Mouse (Mus musculus) midbrain, embryonic 12.5 days (tissue): Measurements from ENCODE around the gene Nfkbil1. TPM values are rescaled to one million over a fixed set of nuclear protein-coding genes. Genes with fewer than 3 reads are reported as not detected.

Experiments
- ATAC-seq: fragments of 200-750 bp; cut with Nextera tagmentation; 2 replicates; pipeline ENCODE4 v1.8.0; 2017; ENCODE audit warnings: low read depth, moderate TSS enrichment, moderate library complexity; ENCODE audit not compliant: low FRiP score
- H3K27ac ChIP-seq: fragments of 300-500 bp; sonication (generic); replicated peaks from 2 replicates; pipeline ENCODE4 v1.5.1; 2016; ENCODE audit warnings: mild to moderate bottlenecking
- H3K27me3 ChIP-seq: fragments of 300-500 bp; sonication (generic); 2 replicates; pipeline ENCODE4 v1.6.1; 2016; ENCODE audit warnings: mild to moderate bottlenecking
- H3K36me3 ChIP-seq: fragments of 300-500 bp; sonication (generic); 2 replicates; pipeline ENCODE4 v1.6.1; 2016
- H3K4me1 ChIP-seq: fragments of 300-500 bp; sonication (generic); 2 replicates; pipeline ENCODE4 v1.6.1; 2016
- H3K4me2 ChIP-seq: fragments of 300-500 bp; sonication (generic); replicated peaks from 2 replicates; pipeline ENCODE4 v1.6.1; 2016; ENCODE audit warnings: mild to moderate bottlenecking, moderate library complexity
- H3K4me3 ChIP-seq: fragments of 300-500 bp; sonication (generic); 2 replicates; pipeline ENCODE4 v1.5.1; 2016; ENCODE audit warnings: mild to moderate bottlenecking
- H3K9ac ChIP-seq: fragments of 300-500 bp; sonication (generic); replicated peaks from 2 replicates; pipeline ENCODE4 v1.6.1; 2016; ENCODE audit warnings: mild to moderate bottlenecking, moderate library complexity
- H3K9me3 ChIP-seq: fragments of 300-500 bp; sonication (generic); 2 replicates; pipeline ENCODE4 v1.6.1; 2016; ENCODE audit warnings: mild to moderate bottlenecking
- WGBS: fragments of 180-500 bp; shearing (Covaris S2); methylation state at CpG from one replicate; pipeline ENCODE4 v1.1.7; 2016; 5-methylcytosine and 5-hydroxymethylcytosine counted together
- polyA plus RNA-seq: library from polyadenylated mRNA; unstranded; fragments of >200 nt; fragmentation: Nextera tagmentation; extraction: Ambion mirVana; gene quantifications from 2 replicates; pipeline ENCODE4 v1.2.1, GENCODE M21; 2016

Gene Nfkbil1
- polyA plus RNA-seq, 1 experiment from 2014 or later, result 10.9 TPM

DNA sequence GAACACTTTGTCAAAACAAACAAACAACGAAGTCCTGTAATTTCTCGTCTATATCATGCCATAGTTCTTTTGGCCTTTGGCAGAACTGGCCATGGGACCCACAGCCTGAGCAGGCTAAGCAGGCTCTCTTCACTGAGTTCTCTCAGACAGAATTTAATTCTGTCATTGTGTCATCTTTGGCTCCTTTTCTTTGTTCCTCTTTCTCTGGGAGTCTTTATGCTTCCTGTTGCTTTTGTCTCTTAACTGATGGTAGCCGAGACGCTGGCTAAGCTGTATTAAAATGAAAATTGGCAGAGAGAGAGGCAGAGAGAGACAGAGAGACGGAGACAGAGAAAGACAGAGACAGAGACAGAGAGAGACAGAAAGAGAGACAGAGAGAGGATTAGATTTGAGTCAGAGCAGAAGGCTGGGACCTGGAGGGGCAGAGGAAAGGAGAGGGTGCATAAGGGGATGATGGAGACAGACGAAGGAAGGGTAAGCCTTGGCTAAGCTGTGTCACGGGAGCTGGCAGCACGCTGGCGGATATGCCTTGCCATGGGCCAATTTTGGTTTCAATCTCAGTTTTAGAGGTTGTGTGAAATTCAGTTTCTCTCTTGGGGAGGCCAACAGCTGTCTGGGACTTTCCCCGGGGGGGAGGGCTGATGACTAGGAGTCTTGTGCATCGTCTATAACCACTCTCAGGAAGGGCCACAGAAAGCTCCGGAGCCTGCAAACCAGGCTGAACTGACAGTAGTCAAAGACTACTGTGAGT is 25.6 kb downstream of the Nfkbil1 start:
- H3K4me3 ChIP-seq, result no peak overlapping the region
- H3K36me3 ChIP-seq, result no peaks in the 10 kb centered on the region
- no peak overlapping the region for H3K27ac ChIP-seq
- no peak overlapping the region for H3K4me2 ChIP-seq
- 0 out of 2 replicates have a peak, but pooled peaks cover 2% of the 10 kb centered on the region for H3K4me1 ChIP-seq
- ATAC-seq, result no peak
- peaks cover 5% of the 10 kb centered on the region; the same call in 1 of the 2 replicates for H3K27me3 ChIP-seq
- no peak overlapping the region for H3K9ac ChIP-seq
- no peaks in the 10 kb centered on the region for H3K9me3 ChIP-seq
- WGBS, result 68% methylated on average over 12 of the region's 12 CpGs

DNA sequence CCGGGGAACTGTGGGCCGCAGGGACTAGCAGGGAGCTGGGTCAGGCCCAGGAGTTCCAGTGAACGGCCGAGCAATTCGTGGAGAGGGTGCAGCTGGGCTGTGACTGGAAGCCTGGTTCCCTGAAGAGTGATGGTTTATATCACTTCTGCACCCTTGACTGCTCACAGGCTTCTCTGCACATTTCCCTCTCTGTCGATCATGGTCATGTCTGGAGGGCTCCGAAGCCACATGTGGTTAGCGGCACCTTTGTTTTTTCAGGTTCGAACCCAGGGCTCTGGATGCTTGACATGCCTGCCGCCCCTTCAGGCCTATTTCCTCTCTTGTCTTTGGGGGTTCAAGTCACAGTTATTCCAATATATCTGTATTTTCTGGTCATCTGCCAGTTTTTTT is 30.2 kb downstream of the Nfkbil1 start:
- H3K27me3 ChIP-seq, result peaks cover 50% of the 10 kb centered on the region
- H3K4me2 ChIP-seq, result no peak overlapping the region
- WGBS, result 70% methylated on average over 10 of the region's 10 CpGs
- no peak for ATAC-seq
- H3K36me3 ChIP-seq, result no peaks in the 10 kb centered on the region
- no peak overlapping the region for H3K27ac ChIP-seq
- no peak overlapping the region for H3K9ac ChIP-seq
- H3K4me1 ChIP-seq, result 0 out of 2 replicates have a peak, but pooled peaks cover 2% of the 10 kb centered on the region
- no peak overlapping the region for H3K4me3 ChIP-seq
- no peaks in the 10 kb centered on the region for H3K9me3 ChIP-seq

GRCm38 (mm10) chr17:35204494-35205379 is 30.9 kb downstream of the Nfkbil1 start, which contains the start of gene Lta:
TSS of gene Lta (minus strand) at chr17:35205351.
- H3K27me3 ChIP-seq, result peaks cover 54% of the 10 kb centered on the region
- WGBS, result 31% methylated on average over 20 of the region's 20 CpGs
- no peak within 1 kb of the TSS for H3K4me2 ChIP-seq
- 0 out of 2 replicates have a peak, but pooled peaks cover 2% of the 10 kb centered on the region for H3K4me1 ChIP-seq
- H3K4me3 ChIP-seq, result no peak within 1 kb of the TSS
- no peak for ATAC-seq
- no peaks in the 10 kb centered on the region for H3K36me3 ChIP-seq
- H3K27ac ChIP-seq, result no peak within 1 kb of the TSS
- no peaks in the 10 kb centered on the region for H3K9me3 ChIP-seq
- H3K9ac ChIP-seq, result no peak within 1 kb of the TSS; the same call in 1 of the 2 replicates

DNA sequence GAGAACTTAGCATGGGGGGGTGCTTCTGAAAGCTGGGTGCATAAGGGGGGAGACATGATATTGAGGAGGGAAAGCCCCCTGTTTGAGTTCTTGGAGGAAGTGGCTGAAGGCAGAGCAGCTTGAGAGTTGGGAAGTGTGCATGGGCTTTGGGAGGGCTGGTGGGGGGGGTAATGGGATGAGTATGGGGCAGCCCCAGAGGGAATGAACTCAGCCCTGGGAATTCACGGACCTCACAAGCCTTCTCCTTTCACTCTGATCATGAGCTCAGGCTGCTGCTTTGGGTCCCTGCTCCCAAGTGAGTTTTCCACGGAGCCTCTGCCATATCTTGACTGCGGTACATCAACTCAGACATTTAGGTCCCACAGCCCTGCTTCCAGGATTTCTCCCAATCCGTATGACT is 33.1 kb downstream of the Nfkbil1 start:
- Histone ChIP-seq H3K27me3 (peaks cover 60% of the 10 kb centered on the region), H3K36me3 (no peaks in the 10 kb centered on the region), H3K9ac (no peak overlapping the region), H3K4me1 (0 out of 2 replicates have a peak, but pooled peaks cover 2% of the 10 kb centered on the region), H3K4me2 (no peak overlapping the region), H3K27ac (no peak overlapping the region), H3K4me3 (no peak overlapping the region), H3K9me3 (no peaks in the 10 kb centered on the region)
- no peak for ATAC-seq
- WGBS, result 78% methylated on average over 4 of the region's 4 CpGs

GRCm38 (mm10) chr17:35201787-35202186 is 33.8 kb downstream of the Nfkbil1 start, which contains the start of gene Tnf:
TSS of gene Tnf (minus strand) at chr17:35202007.
- no peak for ATAC-seq
- 54% methylated on average over 13 of the region's 13 CpGs for WGBS
- Histone ChIP-seq H3K9ac (no peak within 1 kb of the TSS), H3K27me3 (peaks cover 65% of the 10 kb centered on the region), H3K36me3 (no peaks in the 10 kb centered on the region), H3K4me1 (0 out of 2 replicates have a peak, but pooled peaks cover 2% of the 10 kb centered on the region), H3K27ac (no peak within 1 kb of the TSS), H3K4me3 (no peak within 1 kb of the TSS), H3K9me3 (no peaks in the 10 kb centered on the region), H3K4me2 (no peak within 1 kb of the TSS)

- Histone ChIP-seq H3K9me3 (no peaks in the 10 kb centered on the region), H3K4me2 (no peak overlapping the region), H3K4me1 (peaks cover 4% of the 10 kb centered on the region), H3K27ac (no peak overlapping the region), H3K36me3 (no peaks in the 10 kb centered on the region), H3K9ac (no peak overlapping the region), H3K27me3 (peaks cover 71% of the 10 kb centered on the region), H3K4me3 (no peak overlapping the region)
- 82% methylated on average over 11 of the region's 11 CpGs for WGBS
- no peak for ATAC-seq
Observed at GRCm38 (mm10) chr17:35201128-35201527, 34.5 kb downstream of the Nfkbil1 start.

GRCm38 (mm10) chr17:35200398-35200797 is 35.2 kb downstream of the Nfkbil1 start:
- ATAC-seq, result no peak
- no peak overlapping the region for H3K4me2 ChIP-seq
- peaks cover 77% of the 10 kb centered on the region for H3K27me3 ChIP-seq
- no peak overlapping the region for H3K9ac ChIP-seq
- peaks cover 11% of the 10 kb centered on the region for H3K4me1 ChIP-seq
- H3K9me3 ChIP-seq, result no peaks in the 10 kb centered on the region
- no peak overlapping the region for H3K27ac ChIP-seq
- no peak overlapping the region for H3K4me3 ChIP-seq
- 94% methylated on average over 11 of the region's 11 CpGs for WGBS
- no peaks in the 10 kb centered on the region for H3K36me3 ChIP-seq

GRCm38 (mm10) chr17:35198946-35199345 is 36.6 kb downstream of the Nfkbil1 start:
- Histone ChIP-seq H3K27ac (no peak overlapping the region), H3K9ac (no peak overlapping the region), H3K36me3 (no peaks in the 10 kb centered on the region), H3K4me2 (no peak overlapping the region), H3K9me3 (no peaks in the 10 kb centered on the region), H3K4me3 (no peak overlapping the region), H3K27me3 (peaks cover 77% of the 10 kb centered on the region), H3K4me1 (peaks cover 11% of the 10 kb centered on the region)
- no peak for ATAC-seq
- WGBS, result 36% methylated on average over 8 of the region's 8 CpGs

- no peak for ATAC-seq
- H3K36me3 ChIP-seq, result no peaks in the 10 kb centered on the region
- 64% methylated on average over 7 of the region's 7 CpGs for WGBS
- peaks cover 69% of the 10 kb centered on the region for H3K27me3 ChIP-seq
- H3K4me2 ChIP-seq, result no peak overlapping the region
- no peaks in the 10 kb centered on the region for H3K9me3 ChIP-seq
- H3K4me3 ChIP-seq, result no peak overlapping the region
- H3K4me1 ChIP-seq, result peaks cover 11% of the 10 kb centered on the region
- no peak overlapping the region for H3K9ac ChIP-seq
- no peak overlapping the region for H3K27ac ChIP-seq
Observed at GRCm38 (mm10) chr17:35198029-35198428, 37.6 kb downstream of the Nfkbil1 start.

- no peak overlapping the region for H3K4me2 ChIP-seq
- no peaks in the 10 kb centered on the region for H3K9me3 ChIP-seq
- ATAC-seq, result no peak
- peaks cover 61% of the 10 kb centered on the region for H3K27me3 ChIP-seq
- H3K4me3 ChIP-seq, result no peak overlapping the region
- WGBS, result 59% methylated on average over 6 of the region's 6 CpGs
- no peak overlapping the region for H3K27ac ChIP-seq
- H3K9ac ChIP-seq, result no peak overlapping the region
- H3K4me1 ChIP-seq, result peaks cover 11% of the 10 kb centered on the region
- H3K36me3 ChIP-seq, result no peaks in the 10 kb centered on the region
Observed at GRCm38 (mm10) chr17:35197126-35197525, 38.5 kb downstream of the Nfkbil1 start.

DNA sequence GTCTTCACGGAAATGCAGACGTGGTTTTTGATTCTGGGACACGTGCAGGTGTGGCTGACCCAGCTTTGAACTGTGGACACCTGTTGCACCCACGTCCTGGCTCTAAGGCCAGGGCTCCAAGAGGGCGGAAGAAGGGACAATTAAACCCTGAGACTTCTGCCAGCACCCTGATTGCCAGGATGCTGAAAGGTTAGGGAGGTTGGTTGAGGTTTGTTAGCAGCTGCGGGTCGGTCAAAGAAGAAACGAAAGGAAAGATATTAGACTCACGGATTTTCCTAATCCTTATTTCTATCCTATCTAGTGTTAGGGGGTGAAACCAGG is 39.3 kb downstream of the Nfkbil1 start:
- WGBS, result 29% methylated on average over 9 of the region's 9 CpGs
- H3K9me3 ChIP-seq, result no peaks in the 10 kb centered on the region
- peak overlapping the region; percentile 40 for H3K4me3 ChIP-seq
- peaks cover 11% of the 10 kb centered on the region for H3K4me1 ChIP-seq
- H3K27me3 ChIP-seq, result peaks cover 53% of the 10 kb centered on the region
- no peak overlapping the region for H3K9ac ChIP-seq
- ATAC-seq, result no peak
- H3K27ac ChIP-seq, result no peak overlapping the region
- H3K4me2 ChIP-seq, result peak overlapping the region; percentile 70
- H3K36me3 ChIP-seq, result no peaks in the 10 kb centered on the region
